Mouse (Mus musculus) left cerebral cortex, adult 6 months (tissue): ENCODE measurements around the gene Rhox2e. TPM values are rescaled to one million over a fixed set of nuclear protein-coding genes. Genes with fewer than 3 reads are reported as not detected.

Experiments
- long read RNA-seq, 2 experiments: library from polyadenylated mRNA; unstranded; transcript quantifications; one replicate each; pipeline ENCODE4 v2.0.0; 2019 to 2020
- polyA plus RNA-seq: library from polyadenylated mRNA; unstranded; fragments of <200 nt; fragmentation: Nextera tagmentation; gene quantifications from 2 replicates; pipeline ENCODE4 v1.2.3, GENCODE M21; 2021

The Rhox2e gene
- polyA plus RNA-seq = not detected in 2 replicates
- long read RNA-seq, experiment 1 = 0 reads
- long read RNA-seq, experiment 2 = 0 reads

GRCm38 (mm10) chrX:37530152-37530551 is at the start of gene Rhox2e:
TSS of gene Rhox2e (plus strand) at chrX:37530452.

GRCm38 (mm10) chrX:37514059-37514458 is 16.2 kb upstream of the Rhox2e start, which contains the start of gene Rhox4d:
TSS of gene Rhox4d (plus strand) at chrX:37514359.

GRCm38 (mm10) chrX:37541719-37542118 is 11.5 kb downstream of the Rhox2e start, which contains the start of gene Rhox3e:
TSS of gene Rhox3e (plus strand) at chrX:37542019.

DNA sequence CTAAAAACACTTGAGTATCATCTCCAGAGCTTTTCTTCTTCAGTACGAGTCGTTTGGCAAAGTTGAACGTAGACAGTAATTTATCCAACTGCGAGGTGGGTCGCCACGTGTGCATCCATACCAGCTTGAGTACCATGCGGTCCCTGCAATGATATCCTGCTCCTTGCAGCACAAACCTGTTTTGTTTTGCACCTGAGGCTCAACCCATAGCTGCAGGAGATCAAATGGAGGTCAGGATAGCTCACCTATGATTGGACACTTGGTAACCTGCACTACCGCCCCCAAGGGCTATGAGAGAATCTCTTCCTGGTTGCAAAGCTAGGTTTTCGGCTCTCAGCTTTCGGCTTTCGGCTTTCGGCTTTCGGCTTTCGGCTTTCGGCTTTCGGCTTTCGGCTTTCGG is 26.9 kb downstream of the Rhox2e start, which contains the start of gene Rhox4e:
Rhox4e (plus strand) TSS at position 301 of the 400 bp plus-strand sequence.

GRCm38 (mm10) chrX:37571105-37571504 is 40.9 kb downstream of the Rhox2e start, which contains the start of gene Rhox2f:
TSS of gene Rhox2f (plus strand) at chrX:37571405.

DNA sequence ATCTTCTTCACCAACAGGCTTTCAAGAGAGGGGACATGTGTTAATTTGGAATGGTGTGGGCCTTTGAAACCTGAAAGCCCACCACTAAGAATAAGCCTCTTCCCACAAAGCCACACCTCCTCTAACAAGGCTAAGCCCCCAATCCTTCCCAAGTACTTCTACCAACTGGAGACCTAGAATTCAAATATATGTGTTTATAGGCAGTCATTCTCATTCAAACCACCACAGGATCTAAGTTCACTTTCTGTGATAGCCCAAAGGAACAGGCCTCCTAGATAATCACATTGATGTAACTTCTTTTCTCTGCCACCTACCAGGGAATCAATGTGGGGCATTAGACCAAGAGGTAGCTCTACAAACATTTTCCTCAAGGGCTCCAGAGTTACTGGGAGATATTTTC is 50.4 kb downstream of the Rhox2e start, which contains the start of gene Rhox3f:
Rhox3f (plus strand) TSS at position 301 of the 400 bp plus-strand sequence.

Other genes with a start within 250 kb of the Rhox2e start
- not detected in 2 replicates for gene Rhox3a2, start 150.4 kb upstream of the Rhox2e start, polyA plus RNA-seq
- not detected in 2 replicates for gene Rhox4a2, start 139.6 kb upstream of the Rhox2e start, polyA plus RNA-seq
- not detected in 2 replicates for gene Rhox2b, start 118.4 kb upstream of the Rhox2e start, polyA plus RNA-seq
- gene Rhox4b, start 98.0 kb upstream of the Rhox2e start, polyA plus RNA-seq = not detected in 2 replicates
- not detected in 2 replicates for gene Rhox2c, start 76.8 kb upstream of the Rhox2e start, polyA plus RNA-seq
- gene Rhox3c, start 71.9 kb upstream of the Rhox2e start, polyA plus RNA-seq = not detected in 2 replicates
- not detected in 2 replicates for gene Rhox4c, start 50.1 kb upstream of the Rhox2e start, polyA plus RNA-seq
- gene Rhox2d, start 37.0 kb upstream of the Rhox2e start, polyA plus RNA-seq = not detected in 2 replicates
- gene Rhox4d, start 16.1 kb upstream of the Rhox2e start, polyA plus RNA-seq = not detected in 2 replicates
- gene Rhox3e, start 11.6 kb downstream of the Rhox2e start, polyA plus RNA-seq = not detected in 2 replicates
- not detected in 2 replicates for gene Rhox4e, start 27.0 kb downstream of the Rhox2e start, polyA plus RNA-seq
- not detected in 2 replicates for gene Rhox2f, start 41.0 kb downstream of the Rhox2e start, polyA plus RNA-seq
- not detected in 2 replicates for gene Rhox3f, start 50.5 kb downstream of the Rhox2e start, polyA plus RNA-seq
- gene Rhox4f, start 77.3 kb downstream of the Rhox2e start, polyA plus RNA-seq = not detected in 2 replicates
- not detected in 2 replicates for gene Rhox3g, start 98.2 kb downstream of the Rhox2e start, polyA plus RNA-seq
- gene Rhox2g, start 113.0 kb downstream of the Rhox2e start, polyA plus RNA-seq = not detected in 2 replicates
- not detected in 2 replicates for gene Rhox4g, start 120.9 kb downstream of the Rhox2e start, polyA plus RNA-seq
- not detected in 2 replicates for gene Rhox3h, start 138.3 kb downstream of the Rhox2e start, polyA plus RNA-seq
- not detected in 2 replicates for gene Rhox2h, start 142.8 kb downstream of the Rhox2e start, polyA plus RNA-seq